ENCODE assay signal across 1 mouse cellular context in the genomic region with DNA sequence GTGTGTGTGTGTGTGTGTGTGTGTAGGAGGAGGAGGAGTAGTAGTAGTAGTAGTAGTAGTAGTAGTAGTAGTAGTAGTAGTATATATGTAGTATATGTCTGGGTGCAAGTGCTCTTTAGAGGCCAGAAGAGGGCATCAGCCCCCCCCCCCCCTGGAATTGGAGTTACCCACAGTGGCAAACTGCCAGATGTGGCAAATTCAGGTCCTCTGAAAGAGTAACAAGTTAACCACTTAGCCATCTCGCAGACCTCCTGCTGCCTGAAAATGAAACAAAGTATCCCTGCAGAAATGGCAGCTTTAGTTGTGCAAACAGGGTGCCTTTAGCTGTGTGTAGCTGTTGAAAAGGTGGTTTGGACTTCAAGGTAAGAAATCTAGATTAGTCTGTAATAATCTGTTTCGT.
TF ChIP-seq lines count a peak whose summit lies in the region.

No protein-coding gene starts in this region.

TF ChIP-seq in MEL, 35 proteins besides CTCF, POLR2A, EP300 and RAD21 (continued from another document):
- TF ChIP-seq USF2 (IDR thresholded peaks at IDR 0.05; ENCODE audit: borderline replicate concordance in 1 of 2, insufficient read depth in 1 of 2, low read depth in 1 of 2, low read length in 2 of 2) (no peak), HCFC1 (IDR thresholded peaks at IDR 0.05; ENCODE audit: low read depth, low read length) (no peak)
